Mouse (Mus musculus) mouse trophoblast stem cell (cell line): ENCODE measurements around the gene Gm11634.

Experiments
- in situ Hi-C, 2 experiments: fragments of 300-500 bp; cut with MseI, MboI; formaldehyde crosslinking; loops; 2 replicates in 1 of 2; 3 replicates in 1 of 2; pipeline ENCODE4 v1.15.1; 2025

Gm11634 gene

GRCm38 (mm10) chr11:101568421-101568820 lies 30.6 kb downstream of the Gm11634 start:
- in situ Hi-C loops = no loop called here

DNA sequence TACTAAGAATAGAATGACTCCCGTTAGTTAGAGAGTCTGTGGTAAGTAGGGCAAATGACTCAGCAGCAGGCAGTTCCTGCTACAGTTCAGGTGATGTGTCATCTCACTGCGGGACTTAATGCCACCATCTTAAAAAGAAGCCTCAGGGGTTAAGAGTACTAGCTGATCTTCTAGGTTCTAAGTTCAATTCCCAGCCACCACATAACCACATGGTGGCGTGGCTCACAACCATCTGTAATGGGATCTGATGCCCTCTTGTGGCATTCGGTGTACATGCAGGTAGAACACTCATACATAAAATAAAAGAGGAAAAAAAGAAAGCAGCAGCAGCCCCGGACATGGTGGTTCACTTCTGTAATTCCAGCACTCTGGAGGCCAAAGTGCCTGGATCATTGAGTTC lies 36.7 kb downstream of the Gm11634 start:
- in situ Hi-C loops = no loop called here

- in situ Hi-C loops = no loop called here
These were observed 42.1 kb downstream of the Gm11634 start for GRCm38 (mm10) chr11:101556954-101557353.

DNA sequence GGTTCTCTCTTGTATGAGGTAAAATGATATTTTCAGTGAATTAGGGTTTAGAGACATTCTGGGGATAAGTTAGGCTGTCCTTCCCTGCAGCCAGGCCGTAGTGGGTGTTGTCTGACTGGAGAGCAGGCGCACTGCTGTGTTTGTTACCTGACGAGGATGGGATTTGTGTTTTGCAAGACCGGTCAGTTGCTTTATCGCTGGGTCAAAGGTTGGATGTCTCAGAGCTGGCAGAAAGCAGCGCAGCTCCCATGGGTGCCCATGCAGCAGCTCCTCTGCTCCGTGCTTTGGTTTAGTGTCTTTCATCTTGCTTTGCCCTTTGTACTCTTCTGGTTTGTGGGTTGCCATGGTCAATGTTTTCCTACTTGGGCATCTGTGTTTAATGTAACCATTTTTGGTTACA lies 42.5 kb downstream of the Gm11634 start:
- in situ Hi-C loops = no loop called here

GRCm38 (mm10) chr11:101553354-101553930 lies 45.6 kb downstream of the Gm11634 start:
- in situ Hi-C loops = no loop called here

GRCm38 (mm10) chr11:101552476-101553300 lies 46.4 kb downstream of the Gm11634 start:
- in situ Hi-C loops = no loop called here

GRCm38 (mm10) chr11:101551751-101552475 lies 47.1 kb downstream of the Gm11634 start, which contains the start of the genes Brca1 and Nbr1:
TSS of gene Brca1 (minus strand) at chr11:101551955.
TSS of gene Nbr1 (plus strand) at chr11:101552149.
- in situ Hi-C loops = no loop called here

DNA sequence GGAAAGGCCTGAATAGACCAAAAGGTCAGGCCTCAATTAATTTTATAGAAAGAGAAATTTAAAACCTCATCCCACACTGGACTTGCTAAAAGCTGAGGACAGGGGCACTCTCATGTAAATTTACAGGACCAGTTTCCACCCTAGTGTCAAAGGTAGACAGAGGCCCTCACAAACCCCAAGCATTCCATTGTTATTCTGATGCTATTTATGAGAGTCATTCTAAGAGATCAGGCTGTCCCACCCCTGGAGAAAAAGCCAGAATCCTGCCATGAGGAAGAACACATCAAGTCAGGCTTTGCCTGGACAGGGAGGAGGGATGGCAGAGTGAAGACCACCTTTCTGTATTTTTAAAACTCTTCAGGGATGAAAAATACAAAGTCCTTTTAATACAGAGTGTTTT lies 50.5 kb downstream of the Gm11634 start:
- in situ Hi-C loops = no loop called here

DNA sequence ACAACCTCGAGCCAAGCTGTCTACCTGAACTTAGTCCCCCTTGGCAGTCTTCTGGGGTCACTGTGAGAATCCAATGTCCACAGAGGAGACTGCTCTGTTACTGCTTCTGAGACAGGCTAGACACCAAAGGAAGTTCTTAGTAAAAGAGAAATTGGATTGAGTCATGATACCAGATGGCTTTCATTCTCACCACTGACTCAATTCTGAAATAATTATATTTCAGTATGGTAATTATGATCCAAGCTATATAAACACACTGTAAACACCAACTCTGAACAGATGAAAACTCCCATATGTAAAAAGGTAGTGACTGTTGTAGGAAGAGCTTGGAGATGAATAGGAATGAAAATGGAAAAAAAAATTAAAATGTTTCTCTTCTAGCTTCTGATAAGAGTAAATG lies 54.9 kb downstream of the Gm11634 start:
- in situ Hi-C loops = no loop called here
